Mouse (Mus musculus) left cerebral cortex, postnatal 25 days (tissue): ENCODE data around the gene Unc119. TPM values are rescaled to one million over a fixed set of nuclear protein-coding genes. Genes with fewer than 3 reads are reported as not detected.

ENCODE experiments used
- DNase-seq, 2 experiments: peaks; one replicate each; pipeline ENCODE4 v3.0.0; 2022; ENCODE audit warnings: low spot score in 2 of 2, mixed read lengths in 1 of 2
- intact Hi-C: fragments of 180-260 bp; cut with DNase I; formaldehyde crosslinking; loops from one replicate; pipeline ENCODE4 v1.15.1; 2025
- total RNA-seq, 2 experiments: library from RNA; stranded (reverse); gene quantifications; 2 replicates each; pipeline ENCODE4 v1.2.3; 2021

Gene Unc119
- total RNA-seq, 2 experiments from 2014 or later: 27.9 to 30.2 TPM

GRCm38 (mm10) chr11:78363309-78364007 is 20.2 kb downstream of the Unc119 start:
- intact Hi-C loops: no loop called here
- no peak for DNase-seq

DNA sequence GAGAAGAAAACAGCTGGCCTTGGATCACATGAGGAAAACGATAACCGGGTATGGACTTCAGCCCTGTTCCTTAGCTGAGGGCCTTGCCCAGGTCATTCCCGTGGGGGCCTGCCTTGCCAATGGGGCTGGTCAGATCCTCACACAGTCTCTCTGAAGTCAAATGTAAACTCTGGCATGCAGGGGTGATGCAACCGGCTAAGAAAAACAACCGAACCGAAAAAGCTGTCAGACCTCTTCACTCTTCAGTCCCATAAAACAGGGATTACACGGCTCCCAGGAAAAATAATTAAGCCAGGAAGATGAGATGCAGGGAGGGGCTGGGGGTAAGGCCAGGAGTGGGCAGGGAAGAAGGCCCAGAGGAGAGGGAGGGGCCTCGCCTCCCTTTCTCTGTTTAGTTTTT is 20.8 kb downstream of the Unc119 start:
- no peak for DNase-seq
- intact Hi-C loops: no loop called here

DNA sequence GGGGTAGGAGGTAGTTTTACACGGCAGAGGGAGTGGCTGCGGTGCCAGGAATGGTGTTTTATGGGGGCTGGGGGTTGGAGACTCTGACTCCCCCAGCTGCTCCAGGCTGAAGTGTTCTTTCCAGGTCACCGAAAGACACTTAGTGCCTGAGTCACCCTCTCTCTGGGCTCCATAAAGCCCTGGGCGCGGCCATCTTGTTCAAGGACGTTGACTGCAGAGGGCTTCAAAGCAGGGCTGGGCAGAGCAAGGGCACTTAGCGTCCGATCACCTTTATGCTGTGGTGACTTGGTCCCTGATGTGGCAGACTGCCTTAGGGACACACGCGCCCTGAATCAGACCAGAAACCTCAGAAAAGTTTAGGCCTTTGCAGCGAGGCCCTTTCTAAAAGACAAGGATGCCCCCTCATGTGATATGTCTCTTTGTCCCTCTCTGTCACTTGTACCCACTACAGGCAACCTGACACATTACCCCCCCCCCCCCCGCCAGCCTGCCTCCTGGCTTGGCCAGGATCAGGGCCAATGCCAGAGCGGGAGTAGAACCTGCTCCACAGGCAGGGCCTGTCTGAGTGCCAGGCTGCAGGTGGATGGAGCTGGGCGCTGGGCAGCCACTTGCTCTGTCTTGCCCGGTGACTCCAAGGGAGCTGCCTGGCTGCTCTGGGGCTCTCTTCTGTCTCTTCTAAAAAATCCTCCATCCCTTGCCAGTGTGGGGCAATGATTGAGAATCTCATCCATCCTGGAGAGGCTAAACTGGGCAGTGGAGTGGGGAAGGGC is 24.4 kb downstream of the Unc119 start:
- DNase-seq: no peak
- intact Hi-C loops: no loop called here

DNA sequence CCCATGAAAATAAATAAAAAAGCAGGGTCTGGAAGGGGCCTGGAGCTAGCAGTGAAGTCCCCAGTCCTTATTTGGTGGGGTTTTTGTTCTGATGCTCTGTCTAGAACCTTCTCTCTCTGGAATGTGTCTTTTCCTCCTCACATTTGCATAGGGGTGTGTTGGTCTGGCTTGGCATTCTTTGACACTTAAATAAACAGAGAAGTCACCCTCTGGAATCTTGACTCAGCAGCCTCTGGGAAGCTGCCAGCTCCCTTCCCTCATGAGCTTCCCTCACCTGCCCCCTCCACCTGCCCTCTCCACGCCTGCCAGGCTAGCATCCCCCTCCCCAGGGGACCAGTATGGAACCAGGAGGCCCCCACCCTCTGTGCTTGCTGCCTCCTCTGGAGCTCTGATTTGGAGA is 27.1 kb downstream of the Unc119 start:
- DNase-seq: no peak
- intact Hi-C loops: no loop called here

DNA sequence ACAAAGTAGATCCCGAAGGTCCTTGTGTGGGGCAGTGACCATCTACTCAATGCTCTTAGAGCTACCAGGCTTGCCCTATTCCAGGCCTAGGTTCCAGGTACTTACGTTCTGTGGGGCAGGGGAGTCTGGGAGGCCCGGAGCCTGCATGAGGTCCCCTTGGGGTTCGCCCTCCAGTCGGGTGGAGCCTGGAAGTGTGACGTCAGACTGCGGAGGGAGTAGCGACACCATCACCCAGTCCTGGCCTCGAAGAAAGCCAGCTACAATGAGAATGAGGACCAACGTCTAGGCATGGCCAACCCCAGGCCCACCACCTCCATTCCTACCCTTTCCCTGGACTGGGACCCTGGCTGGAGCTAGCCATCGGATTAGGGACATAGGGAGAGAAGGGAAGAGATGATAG is 28.4 kb downstream of the Unc119 start:
- intact Hi-C loops: no loop called here

GRCm38 (mm10) chr11:78372166-78372565 is 28.9 kb downstream of the Unc119 start:
- intact Hi-C loops: no loop called here
- DNase-seq: no peak

More for the DNA sequence above, 28.4 kb downstream of the Unc119 start:
- no peak for DNase-seq

- DNase-seq: no peak
- intact Hi-C loops: no loop called here
These were observed 29.3 kb downstream of the Unc119 start for GRCm38 (mm10) chr11:78372610-78373009.

DNA sequence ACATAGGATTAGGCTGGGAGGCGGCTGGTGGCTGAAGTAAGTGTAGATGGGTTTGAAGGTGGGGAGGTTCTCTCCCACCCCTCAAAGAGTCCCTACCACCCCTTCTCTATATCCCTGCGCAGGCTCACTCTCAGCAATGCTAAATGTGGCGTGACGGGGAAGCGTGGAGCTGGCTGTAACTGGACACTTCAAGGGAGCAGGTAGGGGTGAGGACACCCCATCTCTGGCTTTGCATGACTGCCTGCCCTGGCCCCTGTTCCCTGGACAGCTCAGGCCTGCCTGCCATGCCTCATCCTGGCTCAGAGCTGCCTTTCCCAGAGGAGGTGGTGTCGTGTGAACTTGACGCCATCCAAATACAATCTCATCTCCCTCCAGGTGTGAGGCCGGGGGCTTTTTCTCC is 30.9 kb downstream of the Unc119 start:
- intact Hi-C loops: no loop called here
- DNase-seq: no peak

DNA sequence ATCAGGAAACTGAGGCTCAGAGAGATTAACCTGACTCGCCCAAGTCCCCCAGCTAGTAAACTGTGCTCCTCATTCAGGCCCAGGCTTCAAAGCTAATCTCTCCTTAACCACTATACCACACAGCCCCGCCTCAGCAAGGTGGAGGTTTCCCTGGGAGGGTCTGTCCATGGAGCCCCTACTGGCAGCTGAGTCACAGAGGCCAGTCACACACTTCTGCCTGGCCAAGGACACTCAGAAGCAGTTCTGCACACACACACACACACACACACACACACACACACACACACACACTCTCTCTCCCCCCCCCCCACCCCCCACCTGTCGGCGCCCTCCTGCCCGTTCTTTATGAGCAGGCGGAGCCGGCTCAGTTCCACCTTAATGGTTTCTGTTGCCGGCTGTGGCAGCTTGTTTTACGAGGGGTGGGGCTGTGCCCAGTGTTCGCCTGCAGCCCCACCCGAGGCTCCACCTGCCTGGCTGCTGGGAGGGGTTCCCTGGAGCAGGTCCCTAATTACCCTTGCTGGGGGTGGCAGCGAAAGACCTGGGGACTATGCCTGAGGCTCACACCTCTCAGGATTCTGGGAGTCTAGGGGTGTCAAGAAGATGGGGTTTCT is 34.4 kb downstream of the Unc119 start:
- intact Hi-C loops: no loop called here
- no peak for DNase-seq

- intact Hi-C loops: no loop called here
- DNase-seq: no peak
These were observed 37.1 kb downstream of the Unc119 start for GRCm38 (mm10) chr11:78380351-78380750.

GRCm38 (mm10) chr11:78380996-78381395 is 37.7 kb downstream of the Unc119 start:
- intact Hi-C loops: no loop called here
- DNase-seq: no peak

DNA sequence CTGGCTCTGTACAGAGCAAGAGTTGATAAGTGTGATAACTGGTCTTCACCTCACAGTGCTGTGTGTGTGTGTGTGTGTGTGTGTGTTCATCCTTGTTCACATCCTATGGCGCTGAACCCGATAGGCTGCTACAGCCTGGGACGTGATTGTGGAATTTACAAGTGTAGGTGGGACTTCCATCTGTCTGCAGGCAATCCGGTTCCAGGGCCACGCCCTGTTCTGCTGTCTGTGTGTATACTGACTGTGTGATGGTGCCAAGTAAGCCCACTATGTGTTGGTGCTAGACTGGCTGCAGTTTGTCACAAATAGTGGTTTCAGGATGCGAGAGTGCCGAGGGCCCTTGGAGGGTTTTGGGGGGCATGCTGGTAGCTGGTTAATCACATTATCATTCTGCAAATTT is 39.0 kb downstream of the Unc119 start:
- intact Hi-C loops: no loop called here
- DNase-seq: no peak

GRCm38 (mm10) chr11:78382701-78383100 is 39.4 kb downstream of the Unc119 start:
- intact Hi-C loops: no loop called here
- no peak for DNase-seq

GRCm38 (mm10) chr11:78385776-78386175 is 42.5 kb downstream of the Unc119 start:
- DNase-seq: no peak

DNA sequence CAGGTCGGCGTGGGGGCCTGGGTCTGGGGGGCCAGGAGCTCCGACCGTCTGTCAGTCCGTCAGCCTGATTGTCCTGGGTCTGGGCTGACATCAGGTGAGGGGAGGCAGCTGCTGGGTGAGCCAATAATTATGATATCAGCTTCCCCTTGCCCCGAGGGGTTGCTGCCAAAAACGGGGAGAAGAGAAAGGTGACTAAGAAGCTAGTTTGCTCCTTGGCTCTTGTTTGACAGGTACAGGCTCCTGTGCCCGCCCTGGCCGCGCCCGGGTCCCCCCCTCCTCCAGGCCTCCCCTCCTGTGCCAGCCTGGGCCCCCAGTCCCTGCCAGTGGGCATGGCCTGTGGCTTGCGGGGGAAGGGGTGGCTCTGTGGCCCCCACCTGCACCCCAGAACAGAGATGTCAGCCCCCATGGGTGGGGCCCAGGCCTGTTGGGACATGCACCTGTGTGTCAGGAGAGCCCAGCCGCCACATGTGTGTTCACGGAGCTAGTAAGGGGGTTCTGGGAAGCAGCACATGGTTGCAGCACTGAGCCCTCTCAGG is 43.3 kb downstream of the Unc119 start, which contains the start of gene Foxn1:
Gene Foxn1, minus strand, starts transcription at position 51 of the 536 bp plus-strand sequence.
- intact Hi-C loops: no loop called here

More at GRCm38 (mm10) chr11:78385776-78386175, 42.5 kb downstream of the Unc119 start:
- intact Hi-C loops: no loop called here

GRCm38 (mm10) chr11:78392728-78393127 is 49.4 kb downstream of the Unc119 start:
- intact Hi-C loops: no loop called here
- DNase-seq: no peak

More for the DNA sequence above, 43.3 kb downstream of the Unc119 start, which contains the start of gene Foxn1:
- DNase-seq: no peak

- intact Hi-C loops: no loop called here
- DNase-seq: no peak
These were observed 53.7 kb downstream of the Unc119 start for GRCm38 (mm10) chr11:78396950-78397349.

DNA sequence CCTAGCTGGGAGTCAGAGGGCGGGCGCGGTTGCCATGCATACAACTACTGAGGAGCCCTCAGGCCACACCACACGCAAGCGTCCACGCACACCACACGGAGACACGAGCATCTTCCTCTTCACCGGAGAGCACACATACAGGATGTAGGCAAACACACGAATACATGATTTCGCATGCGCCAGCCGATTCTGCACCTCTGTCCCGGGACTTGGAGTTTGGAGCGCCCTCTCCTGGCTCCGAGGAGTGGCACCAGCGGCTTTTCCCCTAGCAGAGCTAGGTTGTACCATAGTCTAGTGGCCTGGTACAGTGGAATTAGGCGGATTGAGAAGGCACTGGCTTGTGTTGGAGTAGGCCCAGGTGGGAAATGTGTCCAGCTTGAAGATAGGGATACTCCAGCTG is 54.1 kb downstream of the Unc119 start:
- peak; percentile 14 to 24 for DNase-seq
- intact Hi-C loops: no loop called here

GRCm38 (mm10) chr11:78398212-78398611 is 54.9 kb downstream of the Unc119 start:
- DNase-seq: no peak
- intact Hi-C loops: no loop called here
